Mouse (Mus musculus) hematopoietic stem cell, adult 5-6 weeks (primary cell): ENCODE measurements around the gene Pde3a. TPM values are rescaled to one million over a fixed set of nuclear protein-coding genes. Genes with fewer than 3 reads are reported as not detected.

Experiments used
- ATAC-seq, 2 experiments: fragments of 125-278 bp in 1 of 2; replicated peaks in 1 of 2; 2 replicates each; pipeline ENCODE4 v1.8.0; 2016 to 2017; ENCODE audit warnings: inconsistent platforms in 2 of 2, mild to moderate bottlenecking in 2 of 2, moderate number of reproducible peaks in 2 of 2, low read depth in 1 of 2, moderate TSS enrichment in 1 of 2; ENCODE audit not compliant: low FRiP score in 2 of 2, poor library complexity in 2 of 2, severe bottlenecking in 2 of 2, insufficient read depth in 1 of 2, low TSS enrichment in 1 of 2
- total RNA-seq: library from RNA; stranded (forward); fragments of 172-1452, 232-1000 nt; gene quantifications from 2 replicates; pipeline ENCODE4 v1.2.3, GENCODE M21; 2017

The Pde3a gene
- total RNA-seq, 1 experiment from 2014 or later, result not detected

DNA sequence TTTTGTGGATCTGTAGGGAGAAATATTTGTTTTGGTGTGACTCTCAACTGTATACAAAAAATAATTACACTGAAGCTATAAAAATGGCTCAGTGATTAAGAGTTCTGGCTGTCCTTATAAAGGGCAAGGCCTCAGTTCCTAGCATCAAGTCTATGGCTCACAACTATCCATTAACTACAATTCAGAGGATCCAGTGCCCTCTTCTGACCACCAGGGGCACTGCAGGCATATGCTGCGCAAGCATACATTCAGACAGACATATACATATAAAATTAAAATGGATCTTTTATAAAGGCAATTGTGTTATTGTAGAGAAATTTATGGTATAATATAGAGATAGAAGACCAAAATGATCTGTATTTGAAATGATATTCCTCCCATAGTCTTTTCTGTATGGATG, 181.1 kb downstream of the Pde3a start:
- ATAC-seq, result peak; percentile 42 to 56; a peak in 1 of 4 replicates

DNA sequence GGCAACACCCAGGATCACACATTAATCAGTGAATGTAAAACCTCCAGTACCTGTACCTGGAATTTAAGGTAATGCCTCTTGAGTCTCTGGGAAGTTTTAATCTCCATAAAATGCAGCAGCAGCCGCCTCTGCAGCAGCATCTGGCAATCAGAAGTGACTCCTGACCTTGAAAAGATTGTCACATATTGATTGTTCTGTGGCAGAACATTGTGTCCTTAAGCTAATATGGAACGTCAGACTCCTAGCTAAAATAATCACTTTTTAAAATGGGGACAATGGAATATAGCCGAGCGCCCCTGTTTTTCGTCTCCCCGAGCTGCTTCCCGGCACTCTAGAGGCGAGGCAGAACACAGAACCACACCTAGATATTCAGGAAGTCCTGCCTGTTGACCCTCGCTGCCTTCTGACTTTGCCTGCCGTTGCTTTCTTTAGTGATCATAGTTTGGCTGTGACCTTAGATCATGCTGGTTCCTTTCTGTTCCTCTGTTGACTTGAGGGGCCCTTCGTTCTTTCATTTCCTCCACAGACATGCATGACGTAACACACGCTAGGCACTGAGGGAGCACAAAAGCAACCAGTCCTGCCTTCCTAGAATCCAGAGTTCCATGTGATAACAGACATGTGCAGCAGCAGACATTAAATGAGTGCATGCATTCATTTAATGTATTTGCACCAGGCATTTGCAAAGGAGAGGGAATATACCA, 183.4 kb downstream of the Pde3a start:
- ATAC-seq, result no peak

DNA sequence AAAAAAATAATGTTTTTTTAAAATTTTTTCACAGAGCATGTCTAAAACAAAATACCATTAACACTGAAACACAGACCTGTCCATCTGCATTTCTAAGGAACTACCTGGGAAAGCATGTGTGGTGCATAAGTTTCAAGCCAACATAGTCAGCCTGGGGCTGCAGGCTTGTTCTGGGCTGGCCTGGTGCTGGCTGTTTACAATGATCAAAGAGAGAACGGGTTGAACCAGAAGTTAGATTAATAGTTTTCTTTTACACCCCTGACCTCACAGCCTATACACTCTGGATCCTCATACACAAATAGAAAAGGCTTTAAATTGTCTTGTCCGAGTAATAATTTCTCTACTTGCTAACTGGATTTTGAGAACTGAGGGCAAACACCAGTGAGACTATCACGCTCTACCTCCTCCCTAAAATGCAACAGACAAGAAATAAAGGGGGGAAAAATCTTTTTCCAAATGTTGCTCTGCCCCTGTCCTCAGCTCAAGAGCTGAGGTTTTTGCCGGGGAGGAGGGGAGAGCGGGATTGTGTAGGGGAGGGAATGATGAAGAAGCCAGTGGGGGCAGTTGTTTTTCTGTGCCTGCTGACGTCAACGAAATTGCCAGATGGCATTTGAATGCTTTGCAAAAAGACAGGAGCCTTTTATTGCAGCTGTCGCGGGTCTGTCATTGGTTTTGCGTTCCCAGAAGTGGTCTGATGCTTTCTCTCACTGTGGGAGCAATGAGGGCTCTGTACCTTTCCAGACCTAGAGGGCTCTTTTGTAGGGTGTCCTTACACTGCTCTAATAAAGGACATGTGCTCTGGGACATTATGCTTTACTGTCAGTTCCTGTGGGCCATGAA, 185.1 kb downstream of the Pde3a start:
- no peak for ATAC-seq

DNA sequence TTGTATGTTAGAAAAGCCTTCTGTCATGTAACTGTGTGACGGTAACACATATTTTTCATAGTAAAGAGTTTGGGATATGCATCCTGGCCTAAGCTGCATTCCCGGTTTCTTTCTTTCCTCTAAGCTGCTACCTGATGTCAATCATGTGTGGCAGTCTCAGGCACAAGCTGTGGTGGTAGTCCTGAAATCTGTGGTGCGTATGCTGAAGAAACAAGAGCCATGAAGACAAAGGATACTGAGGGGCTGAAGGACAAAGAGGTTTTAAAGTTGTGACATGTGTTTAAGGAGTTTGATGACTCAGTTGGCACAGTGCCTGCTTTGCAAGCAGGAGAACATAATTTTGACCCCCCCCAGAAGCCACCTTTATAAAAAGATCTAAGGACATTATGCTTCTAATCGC, 186.1 kb downstream of the Pde3a start:
- no peak for ATAC-seq

DNA sequence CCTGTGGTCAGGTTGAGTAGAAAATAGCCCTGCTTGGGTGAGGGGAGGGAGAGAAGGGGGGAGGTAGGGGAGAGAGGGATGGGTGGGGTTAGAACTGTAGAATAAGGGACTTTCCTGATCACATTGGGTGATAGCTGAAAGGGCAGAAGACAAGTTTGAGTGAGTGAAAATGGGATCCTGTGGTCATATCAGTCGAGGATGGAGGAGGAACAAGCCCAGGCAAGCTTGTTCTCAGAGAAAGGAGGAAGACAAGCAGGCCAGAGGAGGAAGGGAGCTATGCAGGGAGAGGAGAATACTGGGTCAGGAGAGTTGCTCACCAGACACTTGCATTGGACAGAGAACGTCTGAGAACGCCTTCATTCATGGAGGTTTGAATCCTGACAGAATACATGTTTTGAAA, 190.9 kb downstream of the Pde3a start:
- ATAC-seq, result no peak

DNA sequence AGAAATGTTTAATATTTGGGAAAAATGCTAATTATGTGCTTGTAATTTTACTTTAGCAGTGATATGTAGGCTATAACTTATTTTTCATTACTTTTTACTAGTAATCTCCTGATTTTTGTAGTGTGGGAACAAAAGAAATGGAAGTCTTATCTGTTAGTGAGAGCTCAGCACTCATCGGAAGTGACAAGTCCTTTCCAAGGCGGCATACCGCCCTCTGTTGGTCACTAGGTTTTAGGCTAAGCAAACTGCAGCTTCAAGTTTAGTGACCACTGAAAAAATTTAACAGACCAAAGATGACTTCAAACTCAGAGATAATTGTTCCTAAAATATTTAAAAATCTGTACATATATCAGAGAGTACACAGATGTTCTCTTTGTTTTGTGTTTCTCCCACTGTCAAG, 198.5 kb downstream of the Pde3a start:
- 0 out of 4 replicates have a peak, but pooled peaks of 1 of the 2 experiments have one; percentile 49 for ATAC-seq

DNA sequence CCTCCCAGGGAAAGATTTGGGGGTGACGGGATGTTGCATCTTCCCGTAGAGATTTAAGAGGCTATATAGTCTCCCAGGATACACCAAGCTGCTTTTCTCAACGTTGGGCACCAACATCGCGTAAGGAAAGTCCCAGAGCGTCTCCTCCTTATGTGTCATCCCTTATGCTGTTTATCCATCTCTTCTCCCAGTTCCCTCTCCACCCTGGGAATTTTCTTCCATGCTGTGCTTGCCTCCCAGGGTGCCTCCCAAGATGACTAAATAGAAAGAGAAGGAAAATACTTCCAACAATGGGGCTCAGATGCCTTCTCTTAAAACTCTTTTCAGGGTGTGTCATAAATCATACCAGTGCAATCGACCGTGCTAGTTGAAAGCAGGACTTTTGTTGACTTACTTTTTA, 199.8 kb downstream of the Pde3a start:
- no peak for ATAC-seq

DNA sequence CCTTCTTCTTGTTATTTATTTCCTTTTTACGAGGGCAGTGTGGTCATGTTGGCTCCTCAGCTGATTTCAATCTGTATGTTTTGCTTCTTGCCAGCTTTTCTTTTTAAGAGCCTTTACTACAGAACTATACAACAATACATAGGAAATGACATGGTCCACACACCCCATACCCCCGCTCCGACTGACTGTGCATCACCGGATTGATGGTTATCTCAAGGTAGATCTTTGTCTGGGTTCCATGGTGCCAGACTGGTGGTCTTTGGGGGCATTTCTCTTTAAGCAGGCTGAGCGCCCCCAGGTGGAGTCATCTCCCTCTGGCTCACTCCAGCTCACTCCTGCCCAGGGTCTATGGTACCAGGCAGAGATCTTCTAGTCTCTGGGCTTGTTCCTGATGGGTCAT, 206.3 kb downstream of the Pde3a start:
- no peak for ATAC-seq

DNA sequence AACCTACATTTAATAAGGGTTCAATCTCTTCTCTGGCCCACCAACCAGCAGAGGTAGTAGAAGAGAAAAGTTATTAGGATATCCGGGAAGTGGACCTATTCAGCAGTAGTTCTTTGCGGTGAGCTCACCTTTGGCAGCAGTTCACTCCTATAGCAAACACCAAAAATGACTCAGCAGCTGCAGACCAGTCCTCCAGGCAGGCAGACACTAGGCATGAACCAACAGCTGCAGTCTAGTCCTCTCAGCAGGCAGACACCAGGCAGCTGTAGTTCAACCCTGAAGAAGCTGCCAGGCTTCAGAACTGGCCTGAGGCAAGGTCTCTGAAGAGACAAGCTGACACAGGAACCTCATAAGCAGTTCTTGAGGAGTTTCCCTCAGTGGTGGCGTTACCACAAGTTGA, 207.5 kb downstream of the Pde3a start:
- no peak for ATAC-seq

DNA sequence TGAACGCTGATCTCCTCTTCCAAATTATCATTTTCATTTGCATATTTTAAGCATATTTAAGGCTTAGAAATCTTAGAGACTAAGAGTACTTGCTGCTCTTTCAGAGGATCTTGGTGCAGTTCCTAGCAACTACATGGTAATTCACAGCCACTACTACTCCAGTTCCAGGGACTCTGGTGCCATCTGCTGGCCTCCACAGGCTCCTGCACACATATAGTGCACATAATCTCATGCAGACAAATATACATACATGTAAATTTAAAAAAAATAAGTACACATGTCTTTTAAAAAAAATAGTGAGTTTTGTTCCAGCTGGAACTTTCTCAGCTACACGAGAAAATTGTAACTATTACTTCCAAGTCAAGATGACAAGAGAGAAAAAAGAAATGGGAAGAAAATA, 221.2 kb downstream of the Pde3a start:
- ATAC-seq, result no peak

DNA sequence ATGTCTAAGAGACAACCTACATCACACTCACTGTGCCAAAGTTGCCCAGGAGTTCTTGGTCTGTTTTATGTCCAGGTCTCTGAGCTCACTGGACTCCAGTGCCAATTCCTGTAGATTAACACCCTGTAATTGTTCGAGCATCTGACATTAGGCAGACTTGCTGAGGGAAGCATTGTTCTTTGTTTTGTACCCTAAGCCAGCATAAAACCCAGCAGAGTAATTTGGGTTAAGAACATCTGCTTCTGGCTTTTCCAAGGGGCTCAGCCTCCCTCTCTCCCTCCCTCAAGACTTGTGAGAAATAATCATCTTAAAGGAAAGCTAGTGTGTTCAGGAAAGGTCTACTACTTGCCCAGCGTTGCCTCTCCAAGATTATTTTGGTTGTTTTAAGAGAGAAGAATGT, 225.2 kb downstream of the Pde3a start:
- ATAC-seq, result no peak

DNA sequence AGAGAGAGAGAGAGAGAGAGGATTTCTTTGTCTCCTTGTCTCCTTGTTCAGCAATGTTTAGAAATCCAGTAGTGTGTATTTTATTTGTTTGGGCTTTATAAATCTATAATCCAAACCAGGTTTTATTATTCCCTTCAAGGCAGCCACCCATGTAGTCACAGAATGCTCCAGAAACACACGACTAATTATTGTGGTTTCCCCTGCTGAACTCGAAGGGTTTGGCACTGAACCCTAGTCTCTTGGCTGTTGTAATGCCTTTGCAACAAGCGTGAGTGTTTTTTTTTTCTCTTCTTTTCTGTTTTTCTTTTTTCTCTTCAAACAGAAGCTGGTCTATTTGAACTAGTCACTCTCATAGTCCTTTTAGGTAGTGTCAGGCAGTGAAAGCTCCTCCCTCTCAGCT, 225.6 kb downstream of the Pde3a start:
- no peak for ATAC-seq

DNA sequence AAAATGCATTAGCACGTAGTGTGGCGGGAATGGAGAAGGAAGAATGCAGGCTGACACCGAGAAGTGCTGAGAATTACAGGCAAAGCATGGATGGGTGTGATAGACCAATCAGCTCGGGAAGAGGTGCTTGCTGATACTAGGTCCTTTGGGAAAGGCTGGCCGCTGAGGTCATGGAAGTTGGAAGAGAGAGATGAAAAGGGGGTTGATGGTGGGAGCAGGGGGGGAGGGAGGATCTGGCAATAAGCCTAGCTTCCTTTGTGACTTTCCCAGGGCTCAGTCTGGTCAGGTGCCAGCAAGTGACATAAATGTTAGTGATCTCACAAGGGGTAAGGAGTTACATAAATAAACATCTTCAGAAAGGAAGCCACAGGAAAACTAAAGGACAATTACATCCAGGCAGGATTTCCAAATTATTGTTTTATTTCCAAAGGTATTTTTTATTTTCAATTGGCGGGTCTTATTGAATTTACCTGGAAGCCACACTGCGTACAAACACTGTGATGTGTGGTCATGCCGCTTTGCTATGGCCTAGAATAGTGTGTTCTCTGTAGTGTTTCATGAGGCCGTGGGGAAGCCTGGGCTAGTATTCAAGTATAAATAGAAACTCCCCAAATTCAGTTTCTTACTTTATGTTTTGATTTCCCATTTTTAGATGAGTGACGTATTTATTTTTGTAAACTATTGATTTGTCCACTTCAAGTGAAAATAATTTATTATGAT, 236.4 kb downstream of the Pde3a start:
- ATAC-seq, result no peak

DNA sequence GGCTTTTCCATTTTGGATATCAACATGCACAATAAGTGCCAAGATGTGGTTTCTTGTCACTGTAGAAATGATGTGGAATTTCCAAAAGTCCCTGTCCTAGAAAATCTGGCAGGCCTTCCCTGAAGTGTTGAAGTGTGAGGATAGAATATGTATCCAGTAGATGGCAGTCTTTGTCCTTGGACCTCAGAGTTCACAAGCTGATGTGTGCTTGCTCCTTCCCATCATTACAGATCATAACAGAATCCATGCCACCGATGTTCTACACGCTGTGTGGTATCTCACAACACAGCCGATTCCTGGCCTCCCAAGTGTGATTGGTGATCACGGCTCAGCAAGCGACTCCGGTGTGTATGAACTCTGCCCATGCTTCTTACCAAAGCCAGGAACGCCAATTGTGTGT, 238.2 kb downstream of the Pde3a start:
- ATAC-seq, result no peak

DNA sequence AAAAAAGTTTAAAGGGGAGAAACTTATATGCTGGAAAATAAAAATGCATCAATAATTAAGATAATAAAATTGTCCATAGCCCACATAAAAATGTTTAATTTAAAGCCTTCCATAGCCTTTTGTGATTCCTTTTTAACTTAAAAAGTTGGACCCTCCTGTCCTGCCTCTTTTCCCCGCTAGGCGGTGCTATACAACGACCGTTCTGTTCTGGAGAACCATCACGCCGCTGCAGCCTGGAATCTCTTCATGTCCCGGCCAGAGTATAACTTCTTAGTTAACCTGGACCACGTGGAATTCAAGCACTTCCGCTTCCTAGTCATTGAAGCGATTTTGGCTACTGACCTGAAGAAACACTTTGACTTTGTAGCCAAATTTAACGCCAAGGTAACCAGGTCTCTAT, 239.6 kb downstream of the Pde3a start:
- peak in 1 of 2 experiments; percentile 71; a peak in 1 of 4 replicates for ATAC-seq

DNA sequence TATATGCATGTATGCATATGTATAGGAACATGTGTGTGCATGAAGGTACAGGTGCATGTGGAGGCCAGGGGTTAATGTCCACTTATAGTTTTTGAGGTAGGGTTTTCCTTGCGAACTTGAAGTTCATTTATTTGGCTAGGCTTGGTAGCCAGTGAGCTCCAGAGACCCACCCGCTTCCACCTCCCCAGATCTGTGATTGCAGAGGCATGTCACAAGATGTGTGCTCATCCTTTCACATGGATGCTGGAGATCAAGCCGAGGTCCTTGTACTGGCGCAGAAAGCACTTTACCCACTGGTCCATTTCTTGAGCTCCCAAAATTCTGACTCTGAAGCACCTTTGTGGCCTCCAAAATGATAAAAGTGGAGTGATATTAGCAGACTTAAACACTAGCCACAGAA, 245.8 kb downstream of the Pde3a start:
- ATAC-seq, result no peak

DNA sequence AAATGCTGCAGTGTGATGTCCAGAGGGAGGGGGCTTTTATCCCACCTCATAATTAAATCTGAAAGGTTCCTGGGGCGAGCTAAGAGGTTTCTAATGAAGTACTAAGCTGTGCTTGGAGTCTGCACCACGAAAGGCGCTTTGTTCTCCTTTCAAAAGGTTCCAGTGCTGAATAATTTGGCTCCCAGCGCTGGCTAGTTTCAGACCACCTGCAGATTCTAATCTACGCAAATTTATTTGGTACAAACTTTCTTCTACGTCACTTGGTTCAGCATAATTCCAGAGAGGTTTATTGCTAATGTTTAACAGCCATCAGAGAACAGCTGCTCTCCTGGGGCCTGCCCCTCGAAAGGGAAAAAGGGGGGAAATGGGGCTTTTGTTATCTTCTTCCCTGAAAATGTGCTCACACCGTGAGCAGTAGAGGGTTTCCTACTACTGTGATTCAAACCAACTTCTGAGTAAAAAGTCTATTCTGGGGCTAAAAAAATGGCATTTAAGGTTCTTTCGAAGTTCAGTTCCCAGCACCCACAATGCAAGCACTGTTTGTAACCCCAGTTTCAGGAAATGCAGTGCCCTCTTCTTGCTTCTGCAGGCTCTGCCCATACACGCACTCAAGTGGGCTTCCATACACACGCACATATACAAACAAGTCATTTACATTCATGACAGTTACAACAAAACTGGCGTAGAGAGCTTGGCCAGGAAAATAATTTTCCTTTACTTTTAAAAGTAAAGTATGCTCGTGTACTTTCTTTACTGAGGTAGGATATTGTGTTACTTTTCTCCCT, 246.8 kb downstream of the Pde3a start:
- no peak for ATAC-seq
